Mouse (Mus musculus): Measurements from ENCODE around the gene Tmem258.

Gene Tmem258

GRCm38 (mm10) chr19:10222656-10223055, 18.8 kb downstream of the Tmem258 start:
- no peak for DNase-seq (ENCODE audit: low spot score in 2 of 2)

DNA sequence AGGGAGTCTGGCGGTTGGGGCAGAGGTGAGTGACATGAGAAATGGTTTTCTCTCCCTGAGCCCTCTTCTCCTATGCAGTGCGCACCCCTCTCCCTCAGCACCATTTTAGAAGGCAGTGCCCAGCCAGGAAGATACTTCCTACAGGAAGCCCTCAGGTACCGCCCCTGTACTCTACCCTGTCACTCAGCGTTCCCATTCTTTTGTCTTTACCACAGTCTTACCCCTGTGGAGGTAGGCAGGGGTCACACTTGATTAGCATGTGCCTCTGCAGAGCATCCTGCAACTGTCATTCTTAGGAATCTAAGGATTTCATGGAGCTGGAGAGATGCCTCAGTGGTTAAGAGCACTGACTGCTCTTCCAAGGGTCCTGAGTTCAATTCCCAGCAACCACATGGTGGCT, 19.7 kb downstream of the Tmem258 start:
- no peak for DNase-seq (ENCODE audit: low spot score in 2 of 2)

DNA sequence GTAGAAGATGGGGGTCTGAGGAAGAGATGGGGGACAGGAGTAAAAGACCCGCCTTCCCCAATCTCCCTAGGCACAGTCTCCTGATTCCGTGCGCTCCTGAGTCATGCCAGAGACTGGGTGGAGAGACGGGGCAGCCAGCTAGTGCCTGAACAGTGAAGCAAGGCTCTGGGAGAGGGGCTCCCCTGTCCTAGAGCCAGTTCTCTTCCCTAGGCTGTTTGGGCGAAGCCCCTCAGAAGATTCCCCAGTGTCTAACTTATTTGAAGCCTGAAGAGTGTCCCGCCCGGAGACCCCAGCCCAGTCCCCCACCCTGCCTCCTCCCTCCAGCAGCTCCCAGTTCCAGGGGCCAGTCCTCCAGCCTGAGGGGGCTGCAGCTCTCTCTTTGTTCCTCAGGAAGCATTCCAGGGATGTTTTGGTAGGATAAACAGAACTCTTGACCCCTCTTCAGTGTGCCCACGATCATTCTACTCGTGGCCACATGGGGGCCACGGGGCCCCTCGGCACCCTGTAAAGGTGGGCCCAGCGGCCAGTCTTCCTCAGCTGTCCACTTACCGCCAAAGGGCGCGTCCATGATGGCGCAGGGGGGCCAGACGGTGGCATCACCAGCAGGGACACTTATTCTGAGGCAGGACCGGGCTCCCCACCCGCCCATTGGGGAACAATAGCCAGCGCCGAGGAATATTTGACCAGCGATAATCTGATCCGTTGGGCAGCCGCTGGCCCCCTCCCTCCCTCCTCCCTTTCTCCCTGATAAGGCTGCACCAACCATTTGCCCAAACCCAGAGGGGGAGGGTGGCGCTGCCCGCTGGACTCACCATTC, 21.0 kb downstream of the Tmem258 start:
- no peak for DNase-seq (ENCODE audit: low spot score in 2 of 2)

DNA sequence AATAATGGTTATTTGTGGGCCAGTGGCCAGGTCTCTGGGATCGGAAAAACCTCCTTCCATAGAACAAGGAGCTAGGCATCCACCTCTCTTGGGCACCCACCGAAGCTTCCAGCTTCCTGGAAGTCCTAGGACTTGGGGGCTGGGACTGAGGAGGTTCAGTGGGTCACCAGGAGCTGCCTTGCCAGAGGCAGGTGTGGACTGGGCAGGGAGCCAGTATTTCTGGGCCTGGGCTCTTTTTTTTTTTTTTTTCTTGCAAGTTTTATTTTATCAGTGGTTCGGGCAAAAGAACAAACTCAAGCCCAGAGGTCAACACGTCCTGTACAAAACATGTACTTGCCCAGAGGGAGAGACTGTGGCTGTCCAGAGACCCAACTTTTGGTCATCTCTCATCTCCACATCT, 22.0 kb downstream of the Tmem258 start:
- DNase-seq (ENCODE audit: low spot score in 2 of 2): no peak

DNA sequence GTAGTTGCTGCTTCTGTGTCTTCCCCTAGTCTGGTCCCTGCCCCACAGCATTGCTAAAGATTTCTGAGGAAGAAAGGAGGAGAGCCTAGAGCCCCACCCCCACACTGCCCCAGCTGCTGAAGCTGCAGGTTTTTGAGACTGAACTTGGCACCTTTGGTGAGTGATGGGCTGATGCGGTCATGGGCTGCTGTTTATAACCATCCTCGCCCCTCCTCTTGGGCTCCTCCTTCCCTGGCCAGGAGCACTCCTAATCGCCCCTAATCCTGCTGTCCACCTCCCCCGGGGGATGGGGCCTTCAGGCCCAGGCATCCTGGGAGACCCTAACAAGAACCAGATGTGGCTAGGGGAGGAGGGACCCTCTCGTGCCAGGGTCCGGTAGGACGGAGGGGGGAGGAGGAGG, 27.2 kb downstream of the Tmem258 start:
- no peak for DNase-seq (ENCODE audit: low spot score in 2 of 2)

DNA sequence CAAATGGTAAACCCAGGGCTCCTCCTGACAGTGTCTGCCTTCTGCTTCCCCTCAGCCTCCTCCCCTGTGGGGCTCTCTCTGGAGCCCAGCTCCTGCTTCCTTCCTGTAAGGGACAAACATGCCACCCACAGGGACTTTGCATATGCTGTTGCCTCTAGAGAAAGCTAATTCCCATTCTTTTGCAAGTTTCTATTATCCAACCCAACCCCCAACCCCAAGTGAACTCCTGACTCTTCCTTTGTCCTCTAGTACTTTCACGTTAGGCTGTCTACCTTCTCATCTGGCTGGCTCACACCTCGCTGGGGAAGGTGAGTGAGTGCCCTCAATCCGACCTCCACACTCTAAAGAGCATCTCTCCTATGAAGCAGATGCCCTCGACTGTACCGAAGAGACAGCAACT, 28.1 kb downstream of the Tmem258 start:
- no peak for DNase-seq (ENCODE audit: low spot score in 2 of 2)

DNA sequence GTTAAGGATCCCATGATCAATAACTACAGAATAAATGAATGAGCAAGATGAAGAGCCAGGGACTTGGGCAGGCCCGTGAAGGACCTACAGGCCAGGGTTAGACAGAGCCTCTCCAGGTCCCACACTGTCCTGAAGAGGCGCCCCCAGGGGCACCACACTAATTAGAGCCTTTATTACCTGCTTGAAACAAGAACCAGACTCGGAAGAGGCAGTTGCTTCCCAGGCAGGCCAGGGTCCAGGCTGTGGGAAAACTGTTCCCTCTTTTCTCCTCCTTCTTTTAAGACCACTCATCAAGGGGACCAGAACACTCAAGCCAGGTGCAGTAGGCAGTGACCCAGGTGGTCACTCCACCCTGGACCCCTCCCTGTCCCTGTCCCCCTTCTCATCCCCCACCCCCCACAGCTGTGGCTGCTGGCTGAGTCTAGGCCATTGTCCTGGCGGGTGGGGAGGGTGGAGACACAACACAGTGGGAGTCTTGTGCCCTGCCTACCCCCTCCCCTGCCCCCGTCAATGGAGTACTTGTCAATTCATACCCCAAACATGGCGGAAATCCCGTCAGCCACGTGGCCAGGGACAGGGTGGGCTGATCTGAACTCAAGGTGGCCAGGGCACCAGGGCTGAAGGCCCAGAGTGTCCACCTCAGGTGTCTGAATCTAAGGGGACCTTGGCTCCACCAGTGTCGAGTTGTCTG, 28.7 kb downstream of the Tmem258 start:
- DNase-seq (ENCODE audit: low spot score in 2 of 2): no peak

GRCm38 (mm10) chr19:10235784-10236565, 32.2 kb downstream of the Tmem258 start:
- no peak for DNase-seq (ENCODE audit: low spot score in 2 of 2)

DNA sequence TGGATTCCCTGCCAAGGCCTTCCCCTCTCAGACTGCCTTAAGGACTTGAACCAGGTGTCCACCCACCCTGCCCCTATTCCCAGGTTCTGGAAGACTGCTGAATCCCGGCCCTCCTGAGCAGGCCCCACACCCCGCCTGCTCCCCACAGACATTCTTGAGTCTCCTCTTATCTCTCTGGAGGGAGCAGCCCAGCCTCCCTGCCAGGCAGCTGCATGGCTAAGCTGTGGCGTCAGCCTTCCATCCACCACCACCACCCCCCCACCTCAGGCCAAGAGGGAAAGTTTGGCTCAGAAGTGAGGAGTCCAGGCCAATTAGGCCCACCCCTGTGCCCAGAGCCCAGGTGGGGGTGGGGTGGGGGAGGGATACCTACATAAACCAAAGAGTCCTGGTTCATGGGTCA, 34.7 kb downstream of the Tmem258 start:
- no peak for DNase-seq (ENCODE audit: low spot score in 2 of 2)

DNA sequence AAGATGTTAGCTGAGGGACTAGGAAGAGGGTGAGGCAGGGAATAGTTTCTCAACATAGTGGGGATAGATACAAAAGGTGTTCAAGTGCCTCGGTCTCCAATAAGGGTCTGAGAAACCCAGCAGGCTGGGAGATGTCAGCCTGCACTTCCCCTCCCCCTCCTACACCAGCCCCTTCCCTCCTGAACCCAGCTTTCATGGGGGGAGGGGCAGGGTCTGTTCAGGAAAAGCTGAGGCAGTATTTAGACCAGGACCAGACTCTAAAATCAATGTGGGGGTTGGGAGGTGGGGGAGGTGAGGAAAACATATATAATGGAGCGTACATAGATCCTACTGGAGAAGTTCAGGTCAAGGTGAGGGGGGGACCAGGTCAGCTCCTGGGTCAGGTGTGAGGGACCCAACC, 35.6 kb downstream of the Tmem258 start:
- DNase-seq (ENCODE audit: low spot score in 2 of 2): no peak

GRCm38 (mm10) chr19:10239975-10240653, 36.3 kb downstream of the Tmem258 start:
- no peak for DNase-seq (ENCODE audit: low spot score in 2 of 2)

- peak in 1 of 2 experiments; percentile 31 for DNase-seq (ENCODE audit: low spot score in 2 of 2)
Observed at GRCm38 (mm10) chr19:10240654-10241305, 37.0 kb downstream of the Tmem258 start, which contains the start of gene Myrf. TSS of gene Myrf (minus strand) at chr19:10240748.

GRCm38 (mm10) chr19:10242916-10243315, 39.1 kb downstream of the Tmem258 start:
- DNase-seq (ENCODE audit: low spot score in 2 of 2): no peak

DNA sequence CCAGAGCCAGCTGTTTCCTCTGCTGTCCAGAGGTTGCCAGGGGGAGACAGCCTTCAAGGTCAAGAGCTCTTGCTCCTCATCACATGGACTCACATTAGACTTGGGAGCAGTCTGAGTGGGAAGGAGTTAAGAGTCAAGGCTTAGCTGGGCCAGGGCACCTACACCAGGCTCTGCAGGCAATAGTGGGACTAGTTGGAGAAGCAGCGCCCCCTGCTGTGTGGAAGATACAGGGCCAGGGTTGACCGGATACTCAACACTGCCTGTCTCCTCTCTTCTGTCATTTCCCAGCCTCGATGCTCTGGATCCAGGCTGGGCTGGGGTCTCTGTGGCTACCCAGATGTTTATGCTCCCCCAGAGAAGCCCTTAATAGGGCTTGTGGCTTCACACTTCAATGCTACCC, 40.4 kb downstream of the Tmem258 start:
- DNase-seq (ENCODE audit: low spot score in 2 of 2): peak in 1 of 2 experiments; percentile 50

DNA sequence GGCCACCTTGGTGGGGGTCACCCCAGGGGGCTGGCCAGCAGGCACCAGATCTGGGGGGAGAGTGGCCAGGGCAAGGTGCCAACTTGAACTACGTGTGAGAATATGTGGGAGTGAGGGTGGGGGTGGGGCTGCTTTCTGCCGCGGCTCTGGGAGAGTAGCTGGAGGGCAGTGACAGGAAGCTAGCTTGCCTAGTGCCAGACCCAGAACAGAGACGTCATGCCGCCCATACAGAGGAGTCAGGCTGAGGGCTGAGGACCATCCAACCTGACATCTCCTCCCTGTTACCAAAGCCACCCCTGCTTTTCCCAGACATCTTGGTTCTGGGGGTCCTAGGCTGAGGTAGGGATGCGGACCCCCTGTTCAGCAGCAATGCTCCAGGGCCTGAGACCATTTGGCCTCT, 43.4 kb downstream of the Tmem258 start:
- no peak for DNase-seq (ENCODE audit: low spot score in 2 of 2)

DNA sequence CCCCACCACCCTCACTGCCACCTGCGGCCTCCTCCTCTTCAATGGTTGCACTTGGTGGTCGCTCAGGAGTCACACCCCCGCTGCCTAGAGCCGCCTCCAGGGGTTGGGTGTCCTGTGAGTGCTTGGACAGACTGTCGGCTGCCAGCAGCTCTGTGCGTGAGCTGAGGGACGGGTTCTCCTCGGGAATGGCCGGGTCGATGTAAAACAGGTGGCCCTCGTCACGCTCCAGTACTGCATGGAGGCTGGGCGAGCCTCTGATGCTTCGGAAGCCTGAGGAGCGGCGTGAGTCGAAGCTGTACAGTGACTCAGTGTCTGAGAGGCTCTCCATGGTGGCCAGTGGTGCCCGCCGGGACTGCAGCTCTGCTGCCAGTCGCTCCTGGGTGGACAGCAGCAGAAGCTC, 44.3 kb downstream of the Tmem258 start:
- no peak for DNase-seq (ENCODE audit: low spot score in 2 of 2)
